Mouse (Mus musculus): ENCODE data around the gene Dkkl1.

Gene Dkkl1

GRCm38 (mm10) chr7:45238723-45239496 is 27.0 kb upstream of the Dkkl1 start, which contains the start of gene Cd37:
TSS of gene Cd37 (minus strand) at chr7:45239115.
- H3K4me1 ChIP-seq (replicated peaks; ENCODE audit: low read depth, low read length): peaks cover 76% of the 10 kb centered on the region
- no peaks in the 10 kb centered on the region for H3K9me3 ChIP-seq (ENCODE audit: low read length)
- no peak for TF ChIP-seq POU5F1 (IDR thresholded peaks at IDR 0.05; ENCODE audit: borderline replicate concordance, low read length)
- TF ChIP-seq NANOG (IDR thresholded peaks at IDR 0.05; ENCODE audit: borderline replicate concordance, low read length): no peak
- TF ChIP-seq CTCF (conservative IDR thresholded peaks at IDR 0.05; ENCODE audit: low read length): no peak
- H3K27me3 ChIP-seq (ENCODE audit: insufficient read depth, low read length): peaks cover 7% of the 10 kb centered on the region
- no peaks in the 10 kb centered on the region for H3K36me3 ChIP-seq (ENCODE audit: insufficient read depth, low read length)
- H3K4me3 ChIP-seq (replicated peaks; ENCODE audit: low read length): peak within 1 kb of the TSS; percentile 55

GRCm38 (mm10) chr7:45237747-45238699 is 26.1 kb upstream of the Dkkl1 start:
- Histone ChIP-seq H3K4me3 (replicated peaks; ENCODE audit: low read length) (peak overlapping the region; percentile 55), H3K27me3 (ENCODE audit: insufficient read depth, low read length) (peaks cover 7% of the 10 kb centered on the region), H3K9me3 (ENCODE audit: low read length) (no peaks in the 10 kb centered on the region), H3K36me3 (ENCODE audit: insufficient read depth, low read length) (peaks cover 7% of the 10 kb centered on the region), H3K4me1 (replicated peaks; ENCODE audit: low read depth, low read length) (peaks cover 85% of the 10 kb centered on the region)
- TF ChIP-seq POU5F1 (IDR thresholded peaks at IDR 0.05; ENCODE audit: borderline replicate concordance, low read length) (no peak), NANOG (IDR thresholded peaks at IDR 0.05; ENCODE audit: borderline replicate concordance, low read length) (no peak), CTCF (conservative IDR thresholded peaks at IDR 0.05; ENCODE audit: low read length) (no peak)

- Histone ChIP-seq H3K4me1 (replicated peaks; ENCODE audit: low read depth, low read length) (peaks cover 94% of the 10 kb centered on the region), H3K36me3 (ENCODE audit: insufficient read depth, low read length) (peaks cover 29% of the 10 kb centered on the region), H3K9me3 (ENCODE audit: low read length) (no peaks in the 10 kb centered on the region), H3K4me3 (replicated peaks; ENCODE audit: low read length) (peak overlapping the region; percentile 73), H3K27me3 (ENCODE audit: insufficient read depth, low read length) (peaks cover 7% of the 10 kb centered on the region)
- TF ChIP-seq POU5F1 (IDR thresholded peaks at IDR 0.05; ENCODE audit: borderline replicate concordance, low read length): no peak
- no peak for TF ChIP-seq CTCF (conservative IDR thresholded peaks at IDR 0.05; ENCODE audit: low read length)
- no peak for TF ChIP-seq NANOG (IDR thresholded peaks at IDR 0.05; ENCODE audit: borderline replicate concordance, low read length)
These were observed 23.8 kb upstream of the Dkkl1 start for GRCm38 (mm10) chr7:45235656-45236180.

GRCm38 (mm10) chr7:45234922-45235571 is 23.1 kb upstream of the Dkkl1 start:
- peaks cover 7% of the 10 kb centered on the region for H3K27me3 ChIP-seq (ENCODE audit: insufficient read depth, low read length)
- TF ChIP-seq CTCF (conservative IDR thresholded peaks at IDR 0.05; ENCODE audit: low read length): no peak
- no peak for TF ChIP-seq NANOG (IDR thresholded peaks at IDR 0.05; ENCODE audit: borderline replicate concordance, low read length)
- TF ChIP-seq POU5F1 (IDR thresholded peaks at IDR 0.05; ENCODE audit: borderline replicate concordance, low read length): no peak
- H3K4me1 ChIP-seq (replicated peaks; ENCODE audit: low read depth, low read length): peaks cover 92% of the 10 kb centered on the region
- peaks cover 29% of the 10 kb centered on the region for H3K36me3 ChIP-seq (ENCODE audit: insufficient read depth, low read length)
- no peaks in the 10 kb centered on the region for H3K9me3 ChIP-seq (ENCODE audit: low read length)
- peak overlapping the region; percentile 73 for H3K4me3 ChIP-seq (replicated peaks; ENCODE audit: low read length)

GRCm38 (mm10) chr7:45234333-45234841 is 22.4 kb upstream of the Dkkl1 start:
- Histone ChIP-seq H3K9me3 (ENCODE audit: low read length) (no peaks in the 10 kb centered on the region), H3K4me3 (replicated peaks; ENCODE audit: low read length) (peak overlapping the region; percentile 75), H3K36me3 (ENCODE audit: insufficient read depth, low read length) (peaks cover 35% of the 10 kb centered on the region), H3K4me1 (replicated peaks; ENCODE audit: low read depth, low read length) (peaks cover 92% of the 10 kb centered on the region), H3K27me3 (ENCODE audit: insufficient read depth, low read length) (peaks cover 7% of the 10 kb centered on the region)
- no peak for TF ChIP-seq NANOG (IDR thresholded peaks at IDR 0.05; ENCODE audit: borderline replicate concordance, low read length)
- TF ChIP-seq POU5F1 (IDR thresholded peaks at IDR 0.05; ENCODE audit: borderline replicate concordance, low read length): no peak
- no peak for TF ChIP-seq CTCF (conservative IDR thresholded peaks at IDR 0.05; ENCODE audit: low read length)

GRCm38 (mm10) chr7:45233580-45234332 is 21.8 kb upstream of the Dkkl1 start:
- peaks cover 7% of the 10 kb centered on the region for H3K27me3 ChIP-seq (ENCODE audit: insufficient read depth, low read length)
- TF ChIP-seq POU5F1 (IDR thresholded peaks at IDR 0.05; ENCODE audit: borderline replicate concordance, low read length) (no peak), NANOG (IDR thresholded peaks at IDR 0.05; ENCODE audit: borderline replicate concordance, low read length) (no peak), CTCF (conservative IDR thresholded peaks at IDR 0.05; ENCODE audit: low read length) (no peak)
- no peaks in the 10 kb centered on the region for H3K9me3 ChIP-seq (ENCODE audit: low read length)
- H3K4me1 ChIP-seq (replicated peaks; ENCODE audit: low read depth, low read length): peaks cover 92% of the 10 kb centered on the region
- H3K4me3 ChIP-seq (replicated peaks; ENCODE audit: low read length): peak overlapping the region; percentile 75
- peaks cover 40% of the 10 kb centered on the region for H3K36me3 ChIP-seq (ENCODE audit: insufficient read depth, low read length)
